Mouse (Mus musculus): ENCODE results near the gene Kcnn3.

DNA sequence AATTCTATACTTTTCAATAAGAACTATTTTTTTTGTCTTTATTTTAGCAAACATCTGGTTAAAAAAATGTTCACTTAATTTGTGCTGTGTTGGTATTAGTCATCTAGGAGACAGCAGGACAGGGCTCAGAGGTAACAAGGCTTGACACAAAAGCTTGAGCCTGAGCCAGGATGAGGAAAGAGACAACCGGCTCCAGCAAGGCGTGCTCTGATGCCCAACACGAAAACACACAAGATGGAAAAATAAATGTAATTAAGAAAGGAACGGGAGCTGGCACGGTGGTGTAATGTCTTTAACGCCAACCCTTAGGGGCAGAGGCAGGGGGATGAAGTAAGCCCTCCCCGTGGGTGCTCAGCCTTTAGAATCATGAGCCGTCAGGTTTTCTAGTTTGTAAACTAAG lies 33.9 kb upstream of the Kcnn3 start:
- TF ChIP-seq POLR2A (IDR thresholded peaks at IDR 0.05; ENCODE audit: control insufficient read depth, low read depth, low read length) = no peak
- TF ChIP-seq CTCF (IDR thresholded peaks at IDR 0.05; ENCODE audit: control insufficient read depth, insufficient read depth, insufficient replicate concordance, low read depth, low read length) = no peak
